Mouse (Mus musculus) small intestine, adult 2 months (tissue): ENCODE measurements around the gene Cct3.

Experiments used
- CTCF ChIP-seq: fragments of 200-500 bp; IDR thresholded peaks from 2 replicates; pipeline ENCODE4 v1.5.1; 2012; ENCODE audit warnings: low read depth, mild to moderate bottlenecking, control low read depth, inconsistent platforms, low read length, moderate library complexity, mixed read lengths; ENCODE audit not compliant: insufficient replicate concordance, insufficient read length; ENCODE audit errors: extremely low read depth
- POLR2A ChIP-seq: fragments of 200-500 bp; IDR thresholded peaks from 2 replicates; pipeline ENCODE4 v1.6.1; 2012; ENCODE audit warnings: low read depth, mild to moderate bottlenecking, control low read depth, inconsistent platforms, low read length, moderate library complexity

DNA sequence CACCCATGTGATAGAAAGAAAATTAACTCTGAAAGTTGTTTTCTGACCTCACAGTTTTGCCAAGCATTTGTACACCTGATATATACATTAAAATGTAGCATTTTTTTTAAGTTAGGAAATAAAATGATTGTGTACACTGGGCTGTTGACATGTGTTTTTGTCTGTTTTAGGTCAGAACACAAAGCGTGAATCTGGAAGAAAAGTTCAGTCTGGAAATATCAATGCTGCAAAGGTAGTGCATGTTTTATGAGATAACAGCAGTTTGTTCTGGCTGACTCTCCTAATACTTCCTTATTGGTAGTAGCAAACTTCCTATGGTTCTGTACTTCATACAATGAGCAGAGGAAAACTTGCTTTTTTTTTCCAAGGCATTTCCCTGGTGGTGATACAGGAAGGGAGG is 2.3 kb downstream of the Cct3 start:
- TF ChIP-seq CTCF (no peak), POLR2A (no peak)
